8 mouse cellular contexts compared by ENCODE assay signal in genomic region chr7:30492765-30493164, GRCm38 (mm10). TPM values are rescaled to one million over a fixed set of nuclear protein-coding genes. Genes with fewer than 3 reads are reported as not detected.
DNase-seq lines count a peak whose midpoint lies in the region; ATAC-seq and TF ChIP-seq lines count a peak whose summit lies in the region.
"Had no signal": no experiment of that assay in that cellular context is flagged by ENCODE, and none has a peak within 500 bp of the region (broad histone marks: within the 10 kb centered on the region; RNA-seq: fewer than 3 reads in every experiment).

No protein-coding gene starts in this region.

- H3K4me3 ChIP-seq in G1E (ENCODE audit: low read depth, low read length), result no peak overlapping the region
- H3K4me3 ChIP-seq in lung, adult 2 months (replicated peaks; ENCODE audit: extremely low read depth, low read depth, low read length), result no peak overlapping the region
- H3K4me3 ChIP-seq: limb, embryonic 12.5 days had no signal

- WGBS in lung, adult 2 months, result 9% methylated on average over 4 of the region's 4 CpGs

- ATAC-seq in G1E (ENCODE audit: extremely low read depth, insufficient number of reproducible peaks, low FRiP score, poor library complexity, severe bottlenecking), result no peak

- no peaks in the 10 kb centered on the region for H3K9me3 ChIP-seq in G1E (replicated peaks)
- H3K9me3 ChIP-seq: limb, embryonic 12.5 days had no signal

- no peak for TF ChIP-seq POLR2A in lung, adult 2 months (IDR thresholded peaks at IDR 0.05; ENCODE audit: borderline replicate concordance, extremely low read depth, low read depth, low read length)

- no peaks in the 10 kb centered on the region for H3K4me1 ChIP-seq in G1E (ENCODE audit: insufficient read depth, low read depth, low read length)
- H3K4me1 ChIP-seq in lung, adult 2 months (ENCODE audit: control insufficient read depth, insufficient read depth, low read length), result no peaks in the 10 kb centered on the region
- H3K4me1 ChIP-seq: limb, embryonic 12.5 days had no signal

- no peaks in the 10 kb centered on the region for H3K36me3 ChIP-seq in G1E (replicated peaks)
- H3K36me3 ChIP-seq: limb, embryonic 12.5 days had no signal

- TF ChIP-seq CTCF in G1E (IDR thresholded peaks at IDR 0.05; ENCODE audit: low read depth, low read length), result peak; percentile 70
- peak; percentile 83 for TF ChIP-seq CTCF in lung, adult 2 months (IDR thresholded peaks at IDR 0.05; ENCODE audit: insufficient read depth, low read length)

- H3K27me3 ChIP-seq in G1E (ENCODE audit: insufficient read depth, low read length), result peaks cover 12% of the 10 kb centered on the region; the same call in 1 of the 2 replicates

- peak; percentile 88 for DNase-seq in B cell, adult 2 months
- peak; percentile 26 for DNase-seq in G1E (ENCODE audit: low spot score)
- DNase-seq in cerebellum, adult 18-20 months, result peak; percentile 88 to 89
- DNase-seq in gastrocnemius, postnatal 10 days, result peak; percentile 87
- DNase-seq in layer of hippocampus, adult 11-12 months (ENCODE audit: low spot score), result peak; percentile 81
- DNase-seq in lung, adult 2 months, result peak; percentile 77
- peak; percentile 29 to 48 for DNase-seq in right cerebral cortex, postnatal 36 days (ENCODE audit: low spot score in 2 of 2)

RNA-seq across cellular contexts. Expression of gene Prodh2, which starts 0.7 kb away (rescaled TPM):
- total RNA-seq in G1E (2014; fragmentation: Nextera tagmentation), result not detected in 2 replicates
- total RNA-seq in G1E (2017), result not detected in 2 replicates
- polyA plus RNA-seq in G1E (2012), result not detected in 2 replicates
- total RNA-seq in gastrocnemius, postnatal 10 days (2021), result not detected
- polyA plus RNA-seq in lung, adult 2 months (2012; rRNA removed), result 0.12 TPM in 1 of 2 replicates, not detected in the other
- polyA plus RNA-seq: limb, embryonic 12.5 days had no signal

RNA-seq across cellular contexts. Expression of gene Nphs1, which starts 34.6 kb away (rescaled TPM):
- total RNA-seq in G1E (2014; fragmentation: Nextera tagmentation) (not detected in 2 replicates), G1E (2017) (0.11 TPM in 1 of 2 replicates, not detected in the other)
- not detected in 2 replicates for polyA plus RNA-seq in G1E (2012)
- total RNA-seq in gastrocnemius, postnatal 10 days (2021), result not detected
- polyA plus RNA-seq in lung, adult 2 months (2012; rRNA removed), result not detected in 2 replicates
- polyA plus RNA-seq: limb, embryonic 12.5 days had no signal

RNA-seq across cellular contexts. Expression of gene Kirrel2, which starts 35.3 kb away (rescaled TPM):
- total RNA-seq in G1E (2014; fragmentation: Nextera tagmentation) (not detected in 2 replicates), G1E (2017) (0.35 TPM in 1 of 2 replicates, not detected in the other)
- polyA plus RNA-seq in G1E (2012), result not detected in 2 replicates
- total RNA-seq in gastrocnemius, postnatal 10 days (2021), result not detected
- polyA plus RNA-seq in lung, adult 2 months (2012; rRNA removed), result not detected in 2 replicates

RNA-seq across cellular contexts. Expression of gene Arhgap33, which starts 42.1 kb away (rescaled TPM):
- total RNA-seq in G1E (2014; fragmentation: Nextera tagmentation), result 13.3 and 16.5 TPM in 2 replicates
- 5.0 and 5.3 TPM in 2 replicates for total RNA-seq in G1E (2017)
- polyA plus RNA-seq in G1E (2012), result 40.3 and 51.4 TPM in 2 replicates
- 1 to 10 TPM; 3.2 to 4.8 TPM for total RNA-seq in gastrocnemius, postnatal 10 days (2021)
- polyA plus RNA-seq in lung, adult 2 months (2012; rRNA removed), result 21.4 and 24.0 TPM in 2 replicates

RNA-seq across cellular contexts. Expression of gene Aplp1, which starts 47.4 kb away (rescaled TPM):
- not detected in 2 replicates for total RNA-seq in G1E (2014; fragmentation: Nextera tagmentation)
- 0.49 TPM in 1 of 2 replicates, not detected in the other for total RNA-seq in G1E (2017)
- not detected in 2 replicates for polyA plus RNA-seq in G1E (2012)
- 1 to 10 TPM; 3.3 to 4.4 TPM for total RNA-seq in gastrocnemius, postnatal 10 days (2021)
- polyA plus RNA-seq in lung, adult 2 months (2012; rRNA removed), result 9.5 and 11.8 TPM in 2 replicates

Comparison
In these comparisons a context has a peak if more than half of its experiments do, and no peak if none do; other contexts are left out.
1. DNase-seq: peak in every context shown above with its lines; median percentile 88 in cerebellum, adult 18-20 months; 88 in B cell, adult 2 months; 87 in gastrocnemius, postnatal 10 days; 81 in layer of hippocampus, adult 11-12 months; 77 in lung, adult 2 months; 38 in right cerebral cortex, postnatal 36 days; 26 in G1E.